Mouse (Mus musculus) E14TG2a.4 (cell line): Measurements from ENCODE around the gene Emsy.

Experiments
- CTCF ChIP-seq: conservative IDR thresholded peaks from 2 replicates; pipeline ENCODE4 v1.5.1; 2014; ENCODE audit warnings: low read length
- NANOG ChIP-seq: IDR thresholded peaks from 2 replicates; pipeline ENCODE4 v1.6.1; 2014; ENCODE audit warnings: borderline replicate concordance, low read length, mixed read lengths
- POU5F1 ChIP-seq: IDR thresholded peaks from 2 replicates; pipeline ENCODE4 v1.6.1; 2014; ENCODE audit warnings: low read length, borderline replicate concordance

DNA sequence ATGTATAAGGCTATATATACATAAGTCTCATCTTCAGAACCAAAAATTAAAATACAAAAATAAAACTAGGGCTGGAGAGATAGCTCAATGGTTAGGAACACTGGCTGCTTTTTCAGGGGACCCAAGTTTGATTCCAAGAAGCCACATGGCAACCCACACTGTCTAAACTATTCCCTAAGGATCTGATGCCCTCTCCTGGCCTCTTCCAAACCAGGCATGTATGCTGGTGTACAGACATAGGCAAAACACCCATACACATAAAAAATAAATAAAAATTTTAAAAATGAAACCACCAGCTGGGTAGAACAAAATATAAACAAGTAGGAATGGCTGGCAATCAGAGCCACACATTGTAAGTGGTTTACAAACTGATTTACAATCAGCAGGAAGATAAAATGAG, 48.1 kb downstream of the Emsy start:
- TF ChIP-seq CTCF (no peak), NANOG (no peak), POU5F1 (no peak)
